Mouse (Mus musculus) midbrain, embryonic 13.5 days (tissue): ENCODE measurements at regions not wholly inside any gene's neighbourhood (a gene's known extent, or its start where the extent isn't known, plus 50 kb on each side); places are given as distances from the start of the nearest gene placed in this dataset.

Source experiments
- ATAC-seq: fragments of 200-750 bp; cut with Nextera tagmentation; 2 replicates; pipeline ENCODE4 v1.8.0; 2017; ENCODE audit warnings: mild to moderate bottlenecking, moderate TSS enrichment, moderate library complexity
- H3K27ac ChIP-seq: fragments of 300-500 bp; sonication (generic); 2 replicates; pipeline ENCODE4 v1.5.1; 2015; ENCODE audit warnings: inconsistent platforms, mild to moderate bottlenecking, moderate library complexity
- H3K27me3 ChIP-seq: fragments of 300-500 bp; sonication (generic); 2 replicates; pipeline ENCODE4 v1.6.1; 2015; ENCODE audit warnings: mild to moderate bottlenecking, inconsistent platforms
- H3K36me3 ChIP-seq: fragments of 300-500 bp; sonication (generic); 2 replicates; pipeline ENCODE4 v1.6.1; 2015; ENCODE audit warnings: mild to moderate bottlenecking, inconsistent platforms
- H3K4me1 ChIP-seq: fragments of 300-500 bp; sonication (generic); replicated peaks from 2 replicates; pipeline ENCODE4 v1.6.1; 2015; ENCODE audit warnings: inconsistent platforms
- H3K4me2 ChIP-seq: fragments of 300-500 bp; sonication (generic); replicated peaks from 2 replicates; pipeline ENCODE4 v1.6.1; 2015; ENCODE audit warnings: moderate library complexity, mild to moderate bottlenecking, inconsistent platforms
- H3K4me3 ChIP-seq: fragments of 300-500 bp; sonication (generic); replicated peaks from 2 replicates; pipeline ENCODE4 v1.5.1; 2015; ENCODE audit warnings: mild to moderate bottlenecking, inconsistent platforms
- H3K9ac ChIP-seq: fragments of 300-500 bp; sonication (generic); replicated peaks from 2 replicates; pipeline ENCODE4 v1.6.1; 2015; ENCODE audit warnings: mild to moderate bottlenecking, inconsistent platforms
- H3K9me3 ChIP-seq: fragments of 300-500 bp; sonication (generic); 2 replicates; pipeline ENCODE4 v1.6.1; 2016; ENCODE audit warnings: mild to moderate bottlenecking, inconsistent platforms
- WGBS: fragments of 180-500 bp; shearing (Covaris S2); methylation state at CpG from one replicate; pipeline ENCODE4 v1.1.7; 2015; 5-methylcytosine and 5-hydroxymethylcytosine counted together

DNA sequence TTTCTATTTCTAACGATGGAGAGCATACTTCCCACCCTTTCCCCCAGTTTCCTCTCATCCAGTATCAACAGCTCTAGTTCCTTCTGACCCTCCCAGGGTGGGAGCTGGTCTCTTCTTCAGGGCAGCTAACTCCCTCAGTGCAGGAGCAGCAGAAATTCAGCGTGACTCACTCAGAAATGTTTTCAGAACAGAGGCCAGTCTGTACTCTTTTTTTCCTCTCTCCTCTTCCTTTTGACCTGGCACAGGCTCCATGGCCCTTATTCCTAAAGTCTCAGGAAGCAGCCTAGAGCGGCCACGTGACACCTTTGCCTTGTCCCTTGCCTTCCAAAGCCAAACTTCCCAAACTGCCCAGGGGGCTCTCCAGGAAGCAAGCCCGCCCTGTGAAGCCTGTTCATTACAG lies 55.4 kb downstream of the Pja1 start:
- H3K27me3 ChIP-seq: peaks cover 67% of the 10 kb centered on the region
- no peak overlapping the region for H3K9ac ChIP-seq
- no peak overlapping the region for H3K27ac ChIP-seq
- H3K36me3 ChIP-seq: no peaks in the 10 kb centered on the region
- H3K9me3 ChIP-seq: no peaks in the 10 kb centered on the region
- no peaks in the 10 kb centered on the region for H3K4me1 ChIP-seq
- no peak overlapping the region for H3K4me2 ChIP-seq
- 59% methylated on average over 5 of the region's 5 CpGs for WGBS
- ATAC-seq: no peak
- H3K4me3 ChIP-seq: no peak overlapping the region

DNA sequence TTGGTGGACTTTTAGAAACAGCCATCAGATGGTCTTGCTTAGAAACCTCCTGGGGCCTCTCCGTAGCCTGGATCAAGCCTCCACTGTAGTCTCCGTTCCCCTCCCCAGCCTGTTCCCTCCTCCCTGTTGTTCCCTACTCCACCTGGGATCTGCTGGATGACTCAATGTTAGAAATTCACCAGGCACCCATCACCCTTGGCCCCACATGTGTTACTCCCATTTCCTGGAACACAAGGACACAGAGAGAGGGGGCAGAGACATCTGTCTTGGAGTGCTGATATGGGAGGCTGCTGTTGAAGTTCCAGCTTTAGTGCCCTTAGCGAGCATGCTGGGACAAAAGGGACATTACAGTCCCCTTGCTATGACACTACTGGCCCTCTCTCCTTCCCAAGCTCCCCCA lies 60.1 kb downstream of the Pja1 start:
- ATAC-seq: no peak
- Histone ChIP-seq H3K9ac (no peak overlapping the region), H3K4me1 (no peaks in the 10 kb centered on the region), H3K9me3 (no peaks in the 10 kb centered on the region), H3K27me3 (peaks cover 61% of the 10 kb centered on the region), H3K36me3 (no peaks in the 10 kb centered on the region), H3K27ac (no peak overlapping the region), H3K4me3 (no peak overlapping the region), H3K4me2 (no peak overlapping the region)
- WGBS: 91% methylated on average over 3 of the region's 3 CpGs

GRCm38 (mm10) chrX:99409858-99410257 lies 61.2 kb downstream of the Pja1 start:
- no peaks in the 10 kb centered on the region for H3K4me1 ChIP-seq
- H3K4me3 ChIP-seq: no peak overlapping the region
- ATAC-seq: peak; percentile 34; the same call in 1 of the 2 replicates
- no peaks in the 10 kb centered on the region for H3K36me3 ChIP-seq
- no peaks in the 10 kb centered on the region for H3K9me3 ChIP-seq
- no peak overlapping the region for H3K4me2 ChIP-seq
- H3K9ac ChIP-seq: no peak overlapping the region
- no peak overlapping the region for H3K27ac ChIP-seq
- WGBS: 87% methylated on average over 10 of the region's 10 CpGs
- H3K27me3 ChIP-seq: peaks cover 60% of the 10 kb centered on the region

- Histone ChIP-seq H3K27me3 (peaks cover 65% of the 10 kb centered on the region), H3K9me3 (no peaks in the 10 kb centered on the region), H3K9ac (no peak overlapping the region), H3K4me2 (no peak overlapping the region), H3K4me3 (no peak overlapping the region), H3K27ac (no peak overlapping the region), H3K4me1 (no peaks in the 10 kb centered on the region), H3K36me3 (no peaks in the 10 kb centered on the region)
- no peak for ATAC-seq
- 79% methylated on average over 5 of the region's 5 CpGs for WGBS
Measured at GRCm38 (mm10) chrX:99409331-99409730, 61.7 kb downstream of the Pja1 start.

DNA sequence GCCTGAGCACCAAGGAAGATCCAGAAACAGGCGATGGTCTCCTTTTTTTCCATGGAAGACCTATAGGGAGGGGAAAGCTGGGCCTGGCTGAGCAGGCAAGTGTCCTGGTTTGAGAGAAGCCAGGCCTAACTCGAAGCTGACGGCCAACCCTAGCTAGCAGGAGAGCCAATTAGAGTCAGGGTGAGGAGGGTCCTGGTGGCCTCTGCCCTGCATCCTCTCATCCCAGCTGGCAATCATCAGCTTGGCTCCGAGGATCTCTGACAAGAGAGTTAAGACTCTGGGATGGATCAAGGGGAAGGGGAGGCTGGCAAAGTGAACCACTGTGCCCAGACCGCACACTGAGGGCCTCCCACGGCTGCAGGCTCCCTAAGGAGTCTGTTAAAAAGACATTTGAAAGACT lies 62.3 kb downstream of the Pja1 start:
- H3K4me2 ChIP-seq: no peak overlapping the region
- no peak overlapping the region for H3K27ac ChIP-seq
- H3K4me1 ChIP-seq: no peaks in the 10 kb centered on the region
- ATAC-seq: no peak
- no peaks in the 10 kb centered on the region for H3K9me3 ChIP-seq
- H3K4me3 ChIP-seq: no peak overlapping the region
- H3K27me3 ChIP-seq: peaks cover 63% of the 10 kb centered on the region
- WGBS: 61% methylated on average over 6 of the region's 6 CpGs
- no peak overlapping the region for H3K9ac ChIP-seq
- no peaks in the 10 kb centered on the region for H3K36me3 ChIP-seq

DNA sequence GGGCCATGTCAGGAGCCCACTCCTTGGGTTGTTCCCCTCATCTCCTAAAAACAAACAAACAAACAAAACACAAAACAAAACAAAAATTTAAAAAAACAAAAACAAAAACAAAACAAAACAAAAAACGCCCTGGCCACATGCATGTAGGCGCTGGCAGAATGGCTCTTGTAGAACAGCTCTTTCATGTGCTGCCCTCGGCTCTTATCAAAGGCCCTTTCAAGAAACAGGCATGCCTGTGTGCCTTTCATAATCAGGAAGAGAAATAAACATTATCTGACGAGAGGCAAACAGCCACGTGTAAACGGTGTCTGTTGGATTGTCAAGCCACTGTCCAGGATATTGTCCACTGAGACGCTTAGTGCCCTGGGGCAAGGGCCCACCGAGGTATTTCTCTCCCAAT lies 65.2 kb downstream of the Pja1 start:
- H3K36me3 ChIP-seq: no peaks in the 10 kb centered on the region
- H3K27ac ChIP-seq: no peak overlapping the region
- ATAC-seq: no peak
- WGBS: 64% methylated on average over 8 of the region's 8 CpGs
- H3K4me2 ChIP-seq: no peak overlapping the region
- peaks cover 66% of the 10 kb centered on the region for H3K27me3 ChIP-seq
- H3K4me1 ChIP-seq: 0 out of 2 replicates have a peak, but pooled peaks cover 2% of the 10 kb centered on the region
- no peaks in the 10 kb centered on the region for H3K9me3 ChIP-seq
- no peak overlapping the region for H3K4me3 ChIP-seq
- H3K9ac ChIP-seq: no peak overlapping the region

DNA sequence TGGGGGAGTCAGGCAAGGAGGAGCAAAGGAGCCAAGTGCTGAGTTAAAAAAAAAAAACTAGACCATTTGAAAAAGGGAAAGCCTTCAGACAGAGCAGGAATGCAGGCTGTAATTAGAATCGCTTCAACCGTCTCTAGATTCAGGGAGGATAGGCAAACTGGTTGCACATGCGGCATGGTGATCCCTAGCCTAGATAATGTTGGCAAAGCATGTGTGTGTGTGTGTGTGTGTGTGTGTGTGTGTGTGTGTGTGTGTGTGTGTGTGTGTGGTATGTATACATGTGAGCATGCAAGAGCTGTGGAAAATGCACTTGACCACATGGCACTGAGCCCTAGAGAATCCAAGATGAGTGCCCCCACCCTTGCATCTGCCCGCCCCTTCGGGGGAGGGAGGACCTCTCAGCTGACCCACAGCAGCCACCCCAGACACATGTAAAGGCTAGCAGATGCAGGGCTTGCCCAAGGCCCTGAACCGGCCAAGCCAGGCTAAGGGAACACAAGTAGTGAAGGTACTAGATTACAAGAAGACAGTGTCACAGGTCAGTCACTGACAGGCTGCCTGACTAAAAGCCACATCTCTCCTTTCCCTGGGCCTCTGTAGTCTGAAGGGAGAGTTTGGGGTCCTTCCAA lies 67.4 kb downstream of the Pja1 start:
- Histone ChIP-seq H3K4me3 (no peak overlapping the region), H3K9me3 (no peaks in the 10 kb centered on the region), H3K4me1 (0 out of 2 replicates have a peak, but pooled peaks cover 2% of the 10 kb centered on the region), H3K9ac (no peak overlapping the region), H3K36me3 (no peaks in the 10 kb centered on the region), H3K27ac (no peak overlapping the region), H3K4me2 (no peak overlapping the region), H3K27me3 (peaks cover 64% of the 10 kb centered on the region)
- ATAC-seq: peak; percentile 49
- WGBS: 79% methylated on average over 6 of the region's 6 CpGs

GRCm38 (mm10) chrX:99402841-99403520 lies 68.1 kb downstream of the Pja1 start:
- H3K9ac ChIP-seq: no peak overlapping the region
- 0 out of 2 replicates have a peak, but pooled peaks have one; percentile 28 for ATAC-seq
- WGBS: 45% methylated on average over 9 of the region's 9 CpGs
- 0 out of 2 replicates have a peak, but pooled peaks cover 2% of the 10 kb centered on the region for H3K4me1 ChIP-seq
- H3K27me3 ChIP-seq: peaks cover 64% of the 10 kb centered on the region
- no peaks in the 10 kb centered on the region for H3K36me3 ChIP-seq
- H3K4me3 ChIP-seq: no peak overlapping the region
- H3K4me2 ChIP-seq: no peak overlapping the region
- H3K9me3 ChIP-seq: no peaks in the 10 kb centered on the region
- no peak overlapping the region for H3K27ac ChIP-seq

DNA sequence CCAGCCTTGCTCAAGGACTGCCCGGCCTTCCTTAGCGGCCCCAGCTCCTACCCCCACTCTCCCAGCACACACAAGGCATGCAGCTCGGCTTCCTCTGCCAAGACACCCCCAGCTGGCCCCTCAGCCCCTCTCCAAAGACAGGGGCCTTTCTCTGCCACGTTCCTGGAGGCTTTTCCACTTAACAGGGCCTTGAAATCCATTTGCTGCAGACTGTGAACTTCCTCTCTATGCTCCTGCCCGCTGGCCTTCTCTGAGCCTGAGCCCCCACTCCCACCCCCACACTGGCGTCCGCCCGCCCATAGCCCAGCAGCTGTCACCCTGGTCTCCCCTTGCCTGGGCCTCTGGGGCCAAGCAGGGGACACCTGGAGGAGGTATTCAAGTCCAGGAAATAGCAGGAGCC lies 73.7 kb downstream of the Pja1 start:
- H3K4me1 ChIP-seq: no peaks in the 10 kb centered on the region
- WGBS: 49% methylated on average over 8 of the region's 8 CpGs
- peak; percentile 58; the same call in 1 of the 2 replicates for ATAC-seq

GRCm38 (mm10) chrX:99396180-99396579 lies 74.9 kb downstream of the Pja1 start:
- H3K4me2 ChIP-seq: no peak overlapping the region
- no peak overlapping the region for H3K27ac ChIP-seq
- H3K4me3 ChIP-seq: no peak overlapping the region
- peaks cover 82% of the 10 kb centered on the region for H3K27me3 ChIP-seq
- WGBS: 75% methylated on average over 6 of the region's 6 CpGs
- H3K4me1 ChIP-seq: no peaks in the 10 kb centered on the region
- no peaks in the 10 kb centered on the region for H3K36me3 ChIP-seq
- no peak for ATAC-seq
- H3K9ac ChIP-seq: no peak overlapping the region
- H3K9me3 ChIP-seq: no peaks in the 10 kb centered on the region

More for the DNA sequence above, 73.7 kb downstream of the Pja1 start:
- no peak overlapping the region for H3K9ac ChIP-seq
- no peak overlapping the region for H3K4me2 ChIP-seq
- no peak overlapping the region for H3K27ac ChIP-seq
- H3K9me3 ChIP-seq: no peaks in the 10 kb centered on the region
- peaks cover 79% of the 10 kb centered on the region for H3K27me3 ChIP-seq
- H3K4me3 ChIP-seq: no peak overlapping the region
- H3K36me3 ChIP-seq: no peaks in the 10 kb centered on the region

DNA sequence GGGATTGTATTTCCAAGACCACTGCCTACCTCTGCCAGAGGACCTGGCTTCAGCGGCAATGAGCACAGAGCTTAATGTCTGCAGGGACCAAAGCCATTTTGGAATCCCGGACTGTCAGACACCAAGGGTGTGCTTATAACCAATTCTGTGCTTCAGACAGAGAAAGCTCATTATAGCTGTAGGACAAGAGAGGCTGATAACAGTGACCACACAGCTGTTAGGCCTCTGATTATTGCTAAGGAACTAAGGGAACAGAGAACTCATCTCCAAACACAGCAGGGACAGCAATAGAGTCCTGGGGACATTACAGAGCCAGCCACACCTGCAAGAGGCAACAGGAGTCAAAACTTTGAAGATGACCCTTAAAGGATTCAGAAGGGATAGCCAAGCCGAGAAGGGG lies 76.0 kb downstream of the Pja1 start:
- Histone ChIP-seq H3K36me3 (no peaks in the 10 kb centered on the region), H3K4me2 (no peak overlapping the region), H3K9ac (no peak overlapping the region), H3K27ac (no peak overlapping the region), H3K4me3 (no peak overlapping the region), H3K9me3 (no peaks in the 10 kb centered on the region), H3K4me1 (no peaks in the 10 kb centered on the region), H3K27me3 (peaks cover 87% of the 10 kb centered on the region)
- 79% methylated on average over 3 of the region's 3 CpGs for WGBS
- ATAC-seq: no peak

- Histone ChIP-seq H3K9ac (no peak overlapping the region), H3K36me3 (no peaks in the 10 kb centered on the region), H3K9me3 (no peaks in the 10 kb centered on the region), H3K4me3 (no peak overlapping the region), H3K27ac (no peak overlapping the region), H3K4me1 (no peaks in the 10 kb centered on the region), H3K27me3 (peaks cover 70% of the 10 kb centered on the region), H3K4me2 (no peak overlapping the region)
- ATAC-seq: no peak
- 59% methylated on average over 6 of the region's 6 CpGs for WGBS
Measured at GRCm38 (mm10) chrX:99391628-99392027, 79.4 kb downstream of the Pja1 start.
